Mouse (Mus musculus): ENCODE measurements around the gene 2010003K11Rik.

GRCm38 (mm10) chr19:4498062-4498933 lies at the start of gene 2010003K11Rik:
- TF ChIP-seq GATA1 (IDR thresholded peaks at IDR 0.05; ENCODE audit: borderline replicate concordance, low read length) (no peak), FLI1 (IDR thresholded peaks at IDR 0.05; ENCODE audit: low read length) (no peak)

Data from megakaryocyte, embryonic 14.5 days (primary cell).